Mouse (Mus musculus): ENCODE measurements around the gene Apol8.
"Not testable (repeated sequence)": the region's sequence is repeated elsewhere in the genome, so short reads cannot be mapped to it uniquely, and the experiment has no call there.

Apol8 gene

DNA sequence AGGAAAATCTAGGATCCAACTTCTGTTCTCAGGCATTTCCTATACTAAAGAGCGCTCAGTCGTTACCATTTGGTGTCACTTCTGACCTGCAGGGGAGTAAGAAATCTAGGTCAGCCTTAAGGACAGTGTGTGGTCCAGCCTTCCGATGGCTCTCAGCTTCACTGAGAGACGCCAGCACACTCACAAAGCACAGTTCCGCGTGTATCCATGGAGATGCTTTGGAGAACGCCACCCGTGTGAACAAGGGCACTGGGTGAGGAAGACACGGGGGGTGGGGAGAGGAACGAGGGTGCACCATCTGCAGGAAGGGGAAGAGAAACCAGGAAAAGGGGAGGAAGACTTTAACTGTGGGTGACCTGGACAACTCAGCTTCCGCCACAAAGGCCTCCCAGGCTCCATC is 4.4 kb downstream of the Apol8 start:
- no peak for DNase-seq (ENCODE audit: low spot score in 2 of 2)

DNA sequence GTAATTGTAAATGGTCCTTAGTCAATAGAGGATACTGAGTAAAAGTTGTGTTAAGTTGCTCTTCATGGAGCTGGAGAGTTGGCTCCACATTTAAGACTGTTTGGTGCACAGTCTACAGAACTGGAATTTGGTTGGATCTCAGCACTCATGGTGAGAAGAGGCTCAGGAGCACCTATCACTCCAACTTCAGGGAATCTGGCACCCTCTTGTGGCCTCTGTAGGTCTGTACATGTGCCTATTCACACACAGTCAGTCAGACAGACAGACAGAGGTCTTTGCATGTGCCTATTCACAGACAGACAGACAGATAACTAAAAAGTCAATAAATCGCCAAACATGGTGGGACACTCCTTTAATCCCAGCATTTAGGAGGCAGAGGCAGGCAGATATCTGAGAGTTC is 6.3 kb downstream of the Apol8 start:
- DNase-seq (ENCODE audit: low spot score in 2 of 2) = no peak

DNA sequence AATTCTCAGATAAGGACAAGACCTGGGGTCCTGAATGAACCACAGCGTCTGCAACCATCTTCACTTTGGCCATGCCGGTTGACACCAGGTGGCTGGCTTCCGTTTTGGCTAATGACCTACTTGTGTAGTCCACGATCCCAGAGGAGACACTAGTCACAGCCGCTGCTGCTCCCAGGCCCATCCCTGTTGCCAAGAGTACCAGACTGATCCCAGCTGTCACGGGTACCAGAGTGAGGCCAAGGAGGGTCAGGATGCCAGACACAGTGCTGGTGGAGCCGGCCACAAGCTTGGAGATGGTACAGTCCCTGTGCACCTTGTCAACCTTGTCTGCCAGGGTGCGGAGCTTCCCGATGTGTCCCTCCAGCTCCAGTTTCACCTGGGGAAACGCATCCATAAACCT is 7.1 kb downstream of the Apol8 start:
- DNase-seq (ENCODE audit: low spot score in 2 of 2) = peak in 1 of 2 experiments; percentile 59

DNA sequence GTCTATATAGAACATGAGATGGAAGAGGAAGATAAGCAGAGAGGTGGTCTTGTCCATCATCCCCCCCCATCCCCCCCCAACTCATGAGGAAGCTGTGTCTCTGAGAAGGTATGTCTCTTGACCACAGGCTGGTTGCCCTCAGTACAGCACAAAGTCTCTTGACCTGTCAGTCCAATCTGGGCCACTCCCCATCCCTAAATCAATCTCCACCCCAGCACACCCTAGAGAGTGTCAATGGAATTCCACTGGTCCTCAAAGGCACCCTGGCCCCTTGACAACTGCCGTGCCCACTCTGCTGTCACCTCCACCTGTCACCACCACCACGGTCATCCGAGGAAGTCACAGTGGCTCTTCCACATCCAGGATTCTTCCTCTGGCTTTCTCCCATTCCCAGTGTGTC is 8.4 kb downstream of the Apol8 start:
- no peak for DNase-seq (ENCODE audit: low spot score in 2 of 2)

DNA sequence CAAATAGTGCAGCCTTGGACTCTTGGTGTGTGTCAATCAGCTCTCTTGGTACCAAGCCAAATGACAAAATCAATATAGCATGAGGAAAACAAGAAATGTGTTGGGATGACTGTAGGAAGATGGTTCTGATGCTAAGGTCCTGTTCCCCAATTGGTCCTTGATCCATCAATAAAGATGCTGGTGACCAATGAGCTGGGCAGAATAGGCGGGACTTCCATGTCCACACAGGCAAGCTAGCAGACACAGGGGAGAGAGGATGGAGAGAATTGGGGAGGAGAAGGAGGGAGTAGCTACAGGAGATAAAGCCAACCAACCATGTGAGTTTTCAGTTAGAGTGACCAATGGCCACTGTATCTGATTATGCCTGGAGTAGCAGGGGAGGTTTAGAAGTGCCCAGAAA is 10.5 kb downstream of the Apol8 start:
- no peak for DNase-seq (ENCODE audit: low spot score in 2 of 2)

DNA sequence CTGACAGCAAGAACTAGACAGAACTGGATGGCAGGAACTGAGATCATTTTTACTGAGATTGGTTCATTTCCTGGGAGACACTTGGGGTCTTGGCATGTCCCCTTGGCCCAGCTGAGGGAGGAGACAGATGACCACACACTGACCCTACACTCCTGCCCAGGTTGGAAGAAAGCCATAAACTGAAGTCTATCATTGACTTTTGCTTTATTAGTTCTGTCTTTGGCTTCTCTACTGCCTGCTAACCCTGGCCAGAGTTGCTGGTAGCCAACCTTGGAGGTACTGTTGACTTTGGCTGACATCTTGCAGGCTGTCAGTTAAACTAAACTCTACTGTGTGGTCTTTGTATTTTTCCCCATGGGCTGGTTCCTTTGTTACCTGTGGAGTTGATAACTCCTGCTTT is 11.7 kb downstream of the Apol8 start:
- no peak for DNase-seq (ENCODE audit: low spot score in 2 of 2)

DNA sequence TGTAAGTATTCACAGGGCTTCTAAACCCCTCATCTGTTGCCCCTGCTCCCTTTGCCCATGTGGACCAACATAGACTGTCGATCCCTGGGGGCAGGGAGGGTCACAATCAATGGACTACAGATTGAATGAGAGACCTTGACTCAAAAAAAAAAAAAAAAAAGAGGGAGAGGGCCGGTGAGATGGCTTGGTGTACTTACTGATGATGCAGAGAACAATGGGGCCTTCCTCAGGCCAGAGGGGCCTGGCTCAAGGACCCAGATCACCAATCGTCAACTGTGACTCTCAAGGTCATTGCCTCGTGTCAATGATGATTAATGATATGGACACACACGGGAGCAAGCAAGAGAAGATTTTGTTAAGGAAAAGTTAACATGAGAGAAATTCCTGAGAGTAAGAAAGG is 12.2 kb downstream of the Apol8 start:
- no peak for DNase-seq (ENCODE audit: low spot score in 2 of 2)

DNA sequence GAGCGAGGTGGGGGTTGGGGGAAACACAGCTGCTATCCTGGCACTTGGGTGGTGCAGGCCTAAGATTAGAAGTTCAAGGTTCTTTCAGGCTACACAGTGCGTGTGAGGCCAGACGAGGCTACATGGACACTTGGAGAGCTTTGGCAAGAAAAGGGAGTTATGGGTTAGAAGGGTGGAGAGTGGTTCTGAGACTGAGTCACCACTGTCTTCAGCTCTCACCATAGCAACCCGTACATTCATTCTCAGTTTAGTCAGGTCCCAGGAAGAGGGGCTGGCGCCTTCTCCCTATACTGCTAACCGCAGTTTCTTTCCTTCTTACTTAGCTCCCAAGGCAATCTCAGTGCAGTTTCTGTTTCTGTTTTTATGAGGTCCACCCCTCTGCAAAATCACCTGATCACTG is 15.2 kb downstream of the Apol8 start:
- DNase-seq (ENCODE audit: low spot score in 2 of 2) = not testable (repeated sequence)

DNA sequence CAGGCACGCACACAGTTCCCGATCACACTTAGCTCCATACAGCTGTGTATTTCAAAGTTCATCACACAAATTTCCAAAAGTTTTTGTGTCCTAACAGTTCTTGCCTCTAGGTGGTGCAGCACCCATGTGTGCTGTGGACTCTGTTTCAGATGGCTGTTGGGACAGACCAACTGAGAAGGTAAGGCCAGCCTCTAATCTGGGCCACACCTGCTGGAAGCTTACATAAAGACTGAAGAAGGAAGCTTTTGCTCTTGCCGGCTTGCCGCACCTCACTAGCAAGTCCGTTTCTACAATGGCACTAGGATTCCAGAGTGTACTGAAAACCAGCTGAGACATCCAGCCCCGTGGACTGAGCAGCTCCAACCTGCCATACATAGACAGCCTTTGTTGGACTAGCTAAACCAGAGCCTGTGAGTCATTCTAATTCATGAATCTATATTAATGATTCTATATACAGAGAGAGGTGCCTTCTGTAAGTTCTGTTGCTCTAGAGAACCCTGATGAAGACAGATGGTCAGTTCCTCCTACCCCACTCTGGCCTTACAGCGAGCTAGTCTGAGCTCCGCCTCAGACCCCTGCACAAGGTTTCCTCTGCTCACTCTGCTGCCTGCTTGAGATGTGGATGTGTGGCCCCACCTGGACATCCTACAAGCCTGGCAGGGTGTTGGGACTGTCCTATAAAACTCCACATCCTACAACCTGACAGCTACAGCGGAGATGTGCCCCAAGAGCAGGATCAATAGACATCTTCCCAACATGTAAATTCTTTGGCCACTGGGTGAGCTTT is 16.1 kb downstream of the Apol8 start:
- no peak for DNase-seq (ENCODE audit: low spot score in 2 of 2)

DNA sequence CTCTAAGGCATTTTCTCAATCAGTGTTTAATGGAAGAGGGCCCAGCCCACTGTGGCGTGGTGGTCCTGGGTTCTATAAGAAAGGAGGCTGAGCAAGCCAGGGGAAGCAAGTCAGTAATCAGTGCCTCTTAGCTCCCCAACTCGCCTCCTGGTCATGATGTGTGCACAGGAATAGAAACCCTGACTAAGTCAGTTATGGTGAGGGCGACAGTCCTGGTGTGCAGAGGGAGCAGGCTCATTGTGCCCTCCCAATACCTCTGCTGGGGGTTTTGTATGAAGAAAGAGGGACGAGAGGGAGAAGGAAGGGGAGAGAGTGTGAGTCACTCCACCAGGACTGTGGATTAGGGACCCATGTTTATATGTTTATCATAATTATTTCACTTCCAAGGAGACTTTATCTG is 22.9 kb downstream of the Apol8 start:
- not testable (repeated sequence) for DNase-seq (ENCODE audit: low spot score in 2 of 2)

DNA sequence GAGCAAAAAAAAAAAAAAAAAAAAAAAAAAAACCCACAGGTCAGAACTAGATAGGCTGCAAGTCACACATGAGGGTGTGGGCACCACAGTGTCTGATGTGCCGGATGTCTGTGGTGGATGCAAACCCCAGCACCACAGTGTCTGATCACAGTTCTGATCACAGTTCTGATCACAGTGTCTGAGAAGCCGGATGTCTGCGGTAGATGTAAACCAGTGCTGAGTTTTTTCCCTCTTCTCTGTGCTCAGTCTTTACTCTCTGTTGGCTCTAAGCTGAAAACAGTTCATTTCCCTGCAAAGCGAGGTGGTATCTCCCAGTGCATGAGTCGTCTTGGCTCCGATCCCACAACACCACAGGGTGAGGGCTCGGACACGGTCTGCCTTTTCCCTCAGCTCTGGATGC is 23.4 kb downstream of the Apol8 start:
- peak in 1 of 2 experiments; percentile 40 for DNase-seq (ENCODE audit: low spot score in 2 of 2)

DNA sequence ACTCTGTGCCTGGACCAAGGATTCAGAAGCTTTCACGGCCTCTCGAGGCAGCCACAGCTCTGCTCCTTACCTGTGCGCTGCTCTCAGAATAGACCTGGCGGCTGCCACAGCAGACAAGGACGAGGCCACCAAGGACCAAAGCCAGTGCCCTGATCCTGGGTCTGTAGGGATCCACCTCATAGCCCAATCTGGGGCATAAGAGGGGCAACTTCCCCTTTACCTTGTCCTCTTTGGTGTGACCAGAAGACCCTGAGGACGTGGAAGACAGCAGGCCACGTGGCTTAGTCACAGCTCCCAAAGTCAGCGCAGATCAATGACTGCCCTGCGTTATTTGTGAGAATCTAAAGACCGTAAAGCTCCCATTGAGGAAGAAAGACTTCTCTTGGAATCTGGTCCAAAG is 24.0 kb downstream of the Apol8 start:
- not testable (repeated sequence) for DNase-seq (ENCODE audit: low spot score in 2 of 2)

DNA sequence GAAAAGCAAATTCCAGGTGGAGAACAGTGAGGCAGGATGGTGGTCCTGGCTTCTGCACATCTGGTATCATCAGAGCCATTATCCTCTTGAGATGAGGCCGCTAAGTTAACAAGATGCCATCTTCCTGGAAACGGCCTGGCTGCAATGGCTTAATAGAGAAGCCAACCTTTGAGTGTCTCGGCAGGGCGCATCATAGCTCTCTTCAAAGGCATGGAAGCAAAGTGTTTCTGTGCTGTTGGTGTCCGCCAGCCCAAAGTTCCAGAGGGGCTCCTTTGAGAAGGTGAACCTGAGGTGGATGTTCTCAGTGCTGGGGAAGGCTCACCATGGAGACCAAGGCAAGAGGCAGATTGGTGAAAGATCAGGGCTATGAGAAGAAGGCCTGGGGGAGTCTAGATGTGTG is 25.2 kb downstream of the Apol8 start:
- no peak for DNase-seq (ENCODE audit: low spot score in 2 of 2)

DNA sequence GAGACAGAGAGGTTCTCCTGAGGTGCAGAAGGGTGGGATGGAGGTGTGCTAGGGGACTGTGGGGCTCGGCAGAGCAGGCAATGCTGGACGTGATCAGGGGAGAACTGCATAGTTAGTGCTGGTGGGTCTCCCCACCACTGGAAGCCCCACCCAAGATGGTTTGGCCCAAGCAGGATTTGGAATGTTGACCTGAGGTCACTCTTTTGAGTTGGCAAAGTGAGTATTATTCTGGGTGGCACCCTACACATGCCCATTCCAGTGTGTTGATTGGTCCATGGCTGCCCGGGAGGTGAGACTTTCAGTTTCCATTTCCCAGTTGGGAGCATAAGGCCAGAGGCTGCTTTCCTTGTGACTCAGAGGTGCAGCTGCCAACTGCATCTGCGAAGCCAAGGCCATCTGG is 28.1 kb downstream of the Apol8 start, which contains the start of gene Apol9b:
Gene Apol9b, plus strand, starts transcription at position 301 of the 400 bp plus-strand sequence.
- not testable (repeated sequence) for DNase-seq (ENCODE audit: low spot score in 2 of 2)

DNA sequence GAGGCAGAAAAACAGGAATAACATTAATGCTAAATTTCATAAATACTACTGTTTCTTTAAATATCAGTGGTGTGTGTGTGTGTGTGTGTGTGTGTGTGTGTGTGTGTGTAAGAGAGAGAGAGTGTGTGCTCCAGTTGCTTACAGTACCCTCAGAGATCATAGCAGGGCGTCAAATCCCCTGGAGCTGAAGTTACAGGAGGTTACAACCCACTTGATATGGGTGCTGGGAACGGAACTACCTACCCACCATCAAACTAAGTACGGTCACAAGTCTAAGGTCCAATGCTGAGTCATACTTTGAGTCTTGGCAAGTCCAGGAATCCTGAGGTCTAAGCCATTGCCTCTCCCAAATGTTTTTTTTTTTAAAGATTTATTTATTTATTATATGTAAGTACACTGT is 29.1 kb downstream of the Apol8 start:
- DNase-seq (ENCODE audit: low spot score in 2 of 2) = not testable (repeated sequence)

DNA sequence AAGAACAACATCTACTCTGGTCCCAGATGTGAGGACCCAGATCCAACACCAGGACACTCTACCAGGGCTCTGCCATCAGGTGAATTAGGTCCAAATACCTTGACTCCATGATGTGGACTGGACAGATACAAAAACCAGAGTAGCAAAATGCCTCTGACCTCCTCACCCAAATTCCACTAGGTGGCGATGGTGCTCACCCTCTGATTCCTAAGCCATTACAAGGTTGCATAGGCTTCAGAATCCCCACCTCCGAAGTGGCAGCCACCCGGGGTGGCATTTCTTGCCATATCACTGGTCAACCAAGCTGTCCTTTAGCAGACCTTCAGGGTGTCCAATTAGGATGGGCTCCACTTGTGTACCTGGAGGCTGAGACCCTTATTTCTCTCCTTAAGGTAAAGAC is 29.7 kb downstream of the Apol8 start:
- not testable (repeated sequence) for DNase-seq (ENCODE audit: low spot score in 2 of 2)

DNA sequence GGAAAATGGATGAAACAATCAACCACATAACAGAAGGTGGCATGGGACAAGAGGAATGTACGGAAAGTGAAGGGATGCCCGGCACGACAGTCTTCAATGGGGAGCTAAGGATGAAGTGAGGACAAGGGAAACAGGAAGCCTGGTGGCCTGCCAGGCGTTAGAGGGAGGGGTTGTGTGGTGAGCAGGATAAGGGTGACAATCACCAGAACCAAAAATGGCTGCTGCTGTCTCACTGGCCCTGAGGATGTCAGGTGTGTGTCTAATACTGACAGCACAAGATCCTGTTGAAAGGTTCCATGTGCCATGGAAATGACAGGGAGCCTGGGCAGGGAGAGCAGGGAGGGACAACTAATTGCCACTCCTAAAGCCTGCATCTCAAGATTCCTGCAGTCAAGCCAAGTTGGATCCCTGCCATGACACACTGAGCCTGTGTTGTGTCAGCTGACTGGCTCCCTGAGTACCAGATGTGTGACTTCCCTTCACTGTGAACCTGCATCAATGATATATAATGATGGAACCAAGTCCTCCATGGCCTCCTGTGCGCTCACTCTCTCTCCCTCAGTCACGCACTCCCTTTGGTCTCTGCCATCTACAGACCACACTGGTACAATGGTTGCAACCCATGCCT is 31.3 kb downstream of the Apol8 start:
- DNase-seq (ENCODE audit: low spot score in 2 of 2) = not testable (repeated sequence)

DNA sequence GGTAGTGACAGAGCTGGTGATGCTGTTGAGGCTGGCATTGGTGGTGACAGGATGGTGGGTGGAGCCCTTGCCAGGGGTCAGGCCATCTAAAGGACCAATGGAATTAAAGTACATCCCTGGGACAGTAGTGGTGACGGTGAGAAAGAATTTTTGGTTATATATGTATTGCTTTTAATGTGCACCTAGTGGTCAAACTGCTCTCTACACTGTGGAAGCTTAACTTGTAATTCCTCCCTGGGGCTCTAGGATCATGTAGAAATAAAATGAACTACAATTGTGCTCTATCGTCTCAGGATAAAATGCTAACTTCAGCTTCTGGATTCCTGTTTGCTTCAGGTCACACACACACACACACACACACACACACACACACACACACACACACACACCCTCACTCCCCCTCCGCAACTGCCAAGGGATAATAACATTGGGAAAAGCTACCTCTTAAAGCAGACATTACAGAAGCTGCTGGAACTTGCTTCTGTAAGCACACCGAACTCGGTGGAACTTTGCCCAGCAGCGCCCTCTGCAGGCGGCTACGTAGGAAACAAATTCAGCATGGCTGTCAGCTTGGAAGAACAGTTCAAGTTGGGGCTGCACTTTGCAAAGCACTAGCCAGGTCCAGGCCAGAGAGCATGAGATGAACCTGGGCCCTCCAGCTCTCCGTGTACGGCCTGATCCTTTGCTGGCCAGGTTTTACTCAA is 32.4 kb downstream of the Apol8 start:
- not testable (repeated sequence) for DNase-seq (ENCODE audit: low spot score in 2 of 2)

DNA sequence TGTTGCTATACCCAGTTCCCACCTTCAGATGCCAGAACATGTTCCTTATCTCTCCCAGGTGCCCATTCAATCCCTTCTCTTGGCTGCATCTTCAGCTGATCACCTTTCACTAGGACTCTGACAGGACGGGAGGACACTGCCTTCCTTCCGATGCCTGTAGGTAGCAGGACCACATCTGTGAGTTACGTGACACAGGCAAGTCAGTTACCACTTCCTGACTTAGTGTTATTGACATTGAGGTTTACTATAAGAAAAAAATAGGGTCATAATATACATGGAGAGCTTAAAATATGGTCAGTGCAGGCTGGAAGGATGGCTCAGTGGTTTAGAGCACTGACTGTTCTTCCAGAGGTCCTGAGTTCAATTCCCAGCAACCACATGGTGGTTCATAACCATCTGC is 35.3 kb downstream of the Apol8 start:
- not testable (repeated sequence) for DNase-seq (ENCODE audit: low spot score in 2 of 2)

DNA sequence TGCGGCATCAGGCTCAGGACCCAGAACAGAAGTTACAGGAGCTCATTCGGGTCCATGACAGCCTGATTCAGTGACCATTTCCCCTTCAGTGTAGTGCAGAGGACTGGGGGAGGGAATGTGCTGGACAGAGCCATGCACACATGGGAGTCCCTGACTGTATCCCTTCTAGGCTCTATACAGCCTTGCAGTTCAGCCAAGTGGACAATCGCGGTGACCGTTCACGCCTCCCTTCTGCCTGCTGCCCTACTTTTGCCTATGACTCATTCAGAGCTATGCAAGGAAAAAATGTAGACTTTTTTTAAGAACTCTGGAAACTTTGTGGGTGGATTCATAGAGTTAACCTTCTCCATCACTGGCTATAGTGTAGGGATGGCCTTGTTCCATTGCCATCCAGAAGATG is 38.6 kb downstream of the Apol8 start:
- DNase-seq (ENCODE audit: low spot score in 2 of 2) = not testable (repeated sequence)

DNA sequence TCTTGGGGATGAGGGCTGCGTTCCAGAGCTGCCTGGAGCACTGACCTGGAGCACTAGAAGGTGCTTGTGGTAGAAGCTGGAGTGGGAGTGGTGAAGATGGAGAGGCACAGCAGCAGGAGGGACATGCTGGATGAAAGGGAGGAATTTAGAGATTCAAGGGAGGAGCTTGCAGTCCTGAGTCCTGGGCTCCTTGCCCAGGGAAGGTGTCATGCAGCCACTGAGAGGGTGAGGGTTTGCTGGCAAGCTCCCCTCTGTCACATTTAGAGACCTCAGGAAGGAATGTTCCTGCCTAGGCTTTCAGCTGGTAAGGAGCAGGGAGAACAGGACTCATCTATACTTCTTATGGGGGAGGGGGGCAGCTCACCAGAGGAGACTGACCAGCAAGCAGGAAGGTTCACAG is 47.9 kb downstream of the Apol8 start:
- not testable (repeated sequence) for DNase-seq (ENCODE audit: low spot score in 2 of 2)

DNA sequence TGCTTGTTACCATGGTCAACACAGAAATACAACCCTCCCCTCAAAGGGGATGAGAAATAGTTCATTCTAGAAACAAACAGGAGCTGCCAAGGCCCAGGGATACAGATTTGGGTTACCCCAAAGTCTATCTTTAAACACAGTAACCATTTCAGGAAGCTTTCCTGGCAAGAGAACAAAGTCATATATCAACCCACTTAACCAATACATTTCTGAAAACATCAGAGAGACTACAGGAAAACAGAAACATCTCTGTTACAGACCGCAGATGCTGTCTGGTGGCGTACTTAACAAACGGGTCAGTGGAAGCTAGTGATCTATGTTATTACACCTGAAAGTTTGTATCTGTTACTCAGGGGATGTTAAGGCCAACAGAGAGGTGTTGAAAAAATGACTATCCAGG is 51.5 kb downstream of the Apol8 start:
- not testable (repeated sequence) for DNase-seq (ENCODE audit: low spot score in 2 of 2)

DNA sequence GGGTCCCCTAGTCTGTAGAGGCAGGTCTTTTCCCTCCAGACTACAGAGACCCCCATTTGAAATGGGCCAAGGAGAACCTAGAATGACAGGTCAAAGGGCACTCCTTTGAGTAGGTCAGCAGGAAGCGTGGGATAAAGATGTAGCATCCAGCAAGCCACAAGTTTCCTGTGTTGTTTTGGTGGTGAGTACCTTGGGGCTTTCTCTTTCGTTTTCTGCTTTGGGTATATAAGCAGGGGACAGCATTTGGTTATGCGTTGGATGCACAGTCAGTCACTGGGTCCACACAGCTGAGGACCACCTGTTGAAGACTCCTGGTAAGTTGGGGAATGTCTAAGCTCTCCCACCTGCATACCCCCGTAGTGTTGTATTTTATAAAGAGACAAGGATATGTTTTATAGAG is 58.1 kb downstream of the Apol8 start, which contains the start of gene Apol7e:
Gene Apol7e, plus strand, starts transcription at position 202 of the 400 bp plus-strand sequence.
- not testable (repeated sequence) for DNase-seq (ENCODE audit: low spot score in 2 of 2)

Measured in cerebellum, postnatal 4 days (tissue).